Mouse (Mus musculus): ENCODE data around the gene Hagh. TPM values are rescaled to one million over a fixed set of nuclear protein-coding genes. Genes with fewer than 3 reads are reported as not detected.

The Hagh gene
- polyA plus RNA-seq, 1 experiment from 2014 or later = 28.3 TPM

DNA sequence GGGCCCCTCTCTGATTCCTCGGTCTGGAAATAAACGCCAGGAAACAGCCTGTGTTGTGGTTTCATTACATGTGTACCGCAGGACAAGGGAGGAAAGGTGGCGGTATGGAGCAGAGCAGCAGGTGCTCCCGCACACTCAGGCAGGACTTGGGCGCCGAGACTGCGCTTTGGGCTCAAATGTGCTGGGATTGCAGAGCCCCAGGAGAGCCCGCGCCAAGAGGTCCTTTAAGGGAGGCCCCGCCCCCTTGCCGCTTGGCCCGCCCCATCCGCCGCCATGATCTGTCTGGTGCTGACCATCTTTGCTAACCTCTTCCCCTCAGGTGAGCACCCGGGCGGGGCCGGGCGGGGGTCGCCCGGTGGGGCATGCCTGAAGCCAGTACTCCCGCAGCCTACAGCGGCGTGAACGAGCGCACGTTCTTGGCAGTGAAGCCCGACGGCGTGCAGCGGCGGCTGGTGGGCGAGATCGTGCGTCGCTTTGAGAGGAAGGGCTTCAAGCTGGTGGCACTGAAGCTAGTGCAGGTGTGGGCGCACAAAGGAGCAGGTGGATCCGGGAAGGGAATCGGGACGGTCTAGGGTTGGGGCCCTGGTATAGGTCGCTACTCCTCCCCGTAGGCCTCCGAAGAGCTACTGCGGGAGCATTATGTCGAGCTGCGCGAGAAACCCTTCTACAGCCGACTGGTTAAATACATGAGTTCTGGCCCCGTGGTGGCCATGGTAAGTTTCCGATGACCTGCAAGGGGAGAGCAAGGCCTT lies 56.5 kb downstream of the Hagh start, which contains the start of gene Nme3:
Gene Nme3 (plus strand): TSS at position 260 of the 752 bp plus-strand sequence.
- peak within 1 kb of the TSS; percentile 96 for H3K9ac ChIP-seq
- H3K36me3 ChIP-seq = peaks cover 64% of the 10 kb centered on the region
- H3K4me3 ChIP-seq = peak within 1 kb of the TSS; percentile 89
- H3K27me3 ChIP-seq = no peaks in the 10 kb centered on the region
- ATAC-seq (ENCODE audit: insufficient number of reproducible peaks, insufficient read depth, low FRiP score, low TSS enrichment, low read depth) = peak; percentile 67
- peak within 1 kb of the TSS; percentile 86 for H3K27ac ChIP-seq
- under 1% methylated on average over 50 of the region's 50 CpGs for WGBS
- H3K9me3 ChIP-seq = no peaks in the 10 kb centered on the region
- peaks cover 40% of the 10 kb centered on the region for H3K4me1 ChIP-seq
- peak within 1 kb of the TSS; percentile 98 for H3K4me2 ChIP-seq

DNA sequence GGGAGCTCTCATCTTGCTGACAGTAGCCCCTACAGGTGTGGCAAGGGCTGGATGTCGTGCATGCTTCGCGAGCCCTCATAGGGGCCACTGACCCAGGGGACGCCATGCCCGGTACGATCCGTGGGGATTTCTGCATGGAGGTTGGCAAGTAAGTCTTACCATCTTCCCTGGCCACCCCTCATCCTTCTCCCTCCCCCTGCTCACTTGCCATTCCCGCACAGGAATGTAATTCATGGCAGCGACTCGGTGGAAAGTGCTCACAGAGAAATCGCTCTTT lies 57.0 kb downstream of the Hagh start:
- H3K4me2 ChIP-seq = peak overlapping the region; percentile 98
- H3K9me3 ChIP-seq = no peaks in the 10 kb centered on the region
- H3K4me1 ChIP-seq = peaks cover 40% of the 10 kb centered on the region
- no peak for ATAC-seq (ENCODE audit: insufficient number of reproducible peaks, insufficient read depth, low FRiP score, low TSS enrichment, low read depth)
- H3K4me3 ChIP-seq = peak overlapping the region; percentile 89
- WGBS = 34% methylated on average over 11 of the region's 11 CpGs
- peak overlapping the region; percentile 86; the same call in 1 of the 2 replicates for H3K27ac ChIP-seq
- peak overlapping the region; percentile 96 for H3K9ac ChIP-seq
- no peaks in the 10 kb centered on the region for H3K27me3 ChIP-seq
- peaks cover 64% of the 10 kb centered on the region for H3K36me3 ChIP-seq

GRCm38 (mm10) chr17:24897600-24897999 lies 57.7 kb downstream of the Hagh start:
- Histone ChIP-seq H3K27ac (no peak overlapping the region), H3K4me3 (peak overlapping the region; percentile 8), H3K9ac (peak overlapping the region; percentile 96; the same call in 1 of the 2 replicates), H3K4me2 (peak overlapping the region; percentile 98), H3K4me1 (peaks cover 40% of the 10 kb centered on the region), H3K27me3 (no peaks in the 10 kb centered on the region), H3K36me3 (peaks cover 64% of the 10 kb centered on the region), H3K9me3 (no peaks in the 10 kb centered on the region)
- WGBS = 75% methylated on average over 4 of the region's 4 CpGs
- no peak for ATAC-seq (ENCODE audit: insufficient number of reproducible peaks, insufficient read depth, low FRiP score, low TSS enrichment, low read depth)

GRCm38 (mm10) chr17:24898041-24898854 lies 58.3 kb downstream of the Hagh start:
- ATAC-seq (ENCODE audit: insufficient number of reproducible peaks, insufficient read depth, low FRiP score, low TSS enrichment, low read depth) = no peak
- 71% methylated on average over 4 of the region's 4 CpGs for WGBS
- H3K4me3 ChIP-seq = peak overlapping the region; percentile 8
- peak overlapping the region; percentile 96; the same call in 1 of the 2 replicates for H3K9ac ChIP-seq
- H3K27me3 ChIP-seq = no peaks in the 10 kb centered on the region
- no peak overlapping the region for H3K4me2 ChIP-seq
- peaks cover 39% of the 10 kb centered on the region for H3K4me1 ChIP-seq
- H3K36me3 ChIP-seq = peaks cover 64% of the 10 kb centered on the region
- H3K9me3 ChIP-seq = no peaks in the 10 kb centered on the region
- H3K27ac ChIP-seq = no peak overlapping the region

DNA sequence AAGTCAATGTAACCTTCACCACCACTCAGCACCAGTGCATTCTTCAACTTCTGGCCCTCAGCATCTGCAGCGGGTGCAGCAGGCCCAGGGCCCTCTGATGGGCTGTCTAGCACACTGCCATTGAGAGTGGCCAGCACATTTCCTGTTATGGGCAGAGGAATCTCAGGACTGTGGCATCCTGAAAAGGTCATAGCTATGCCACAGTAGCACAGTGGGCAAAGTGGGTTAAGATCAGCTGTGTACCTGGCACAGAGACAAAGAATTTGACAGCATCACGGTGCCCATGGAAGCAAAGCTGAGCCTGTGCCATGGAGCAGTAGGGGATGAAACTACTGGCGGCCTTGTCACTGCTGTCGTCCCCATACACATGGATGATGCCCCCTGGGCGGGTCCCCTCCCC lies 59.2 kb downstream of the Hagh start:
- 80% methylated on average over 5 of the region's 5 CpGs for WGBS
- H3K27ac ChIP-seq = no peak overlapping the region
- no peaks in the 10 kb centered on the region for H3K27me3 ChIP-seq
- peaks cover 30% of the 10 kb centered on the region for H3K4me1 ChIP-seq
- no peak overlapping the region for H3K4me2 ChIP-seq
- no peak for ATAC-seq (ENCODE audit: insufficient number of reproducible peaks, insufficient read depth, low FRiP score, low TSS enrichment, low read depth)
- H3K36me3 ChIP-seq = peaks cover 68% of the 10 kb centered on the region
- H3K9ac ChIP-seq = no peak overlapping the region
- H3K9me3 ChIP-seq = no peaks in the 10 kb centered on the region
- H3K4me3 ChIP-seq = no peak overlapping the region

- no peaks in the 10 kb centered on the region for H3K27me3 ChIP-seq
- ATAC-seq (ENCODE audit: insufficient number of reproducible peaks, insufficient read depth, low FRiP score, low TSS enrichment, low read depth) = no peak
- no peaks in the 10 kb centered on the region for H3K9me3 ChIP-seq
- no peak overlapping the region for H3K4me3 ChIP-seq
- peaks cover 77% of the 10 kb centered on the region for H3K36me3 ChIP-seq
- peaks cover 26% of the 10 kb centered on the region for H3K4me1 ChIP-seq
- H3K27ac ChIP-seq = no peak overlapping the region
- no peak overlapping the region for H3K9ac ChIP-seq
- no peak overlapping the region for H3K4me2 ChIP-seq
- 90% methylated on average over 6 of the region's 6 CpGs for WGBS
These were observed 60.1 kb downstream of the Hagh start for GRCm38 (mm10) chr17:24900014-24900413.

- WGBS = 92% methylated on average over 5 of the region's 5 CpGs
- peaks cover 98% of the 10 kb centered on the region for H3K36me3 ChIP-seq
- ATAC-seq (ENCODE audit: insufficient number of reproducible peaks, insufficient read depth, low FRiP score, low TSS enrichment, low read depth) = no peak
These were observed 62.2 kb downstream of the Hagh start for GRCm38 (mm10) chr17:24902124-24902523.

GRCm38 (mm10) chr17:24902671-24903474 lies 62.9 kb downstream of the Hagh start:
- Histone ChIP-seq H3K36me3 (peaks cover 100% of the 10 kb centered on the region), H3K9ac (no peak overlapping the region), H3K4me3 (no peak overlapping the region), H3K27ac (no peak overlapping the region), H3K4me2 (no peak overlapping the region), H3K9me3 (no peaks in the 10 kb centered on the region), H3K27me3 (no peaks in the 10 kb centered on the region), H3K4me1 (peaks cover 3% of the 10 kb centered on the region)
- no peak for ATAC-seq (ENCODE audit: insufficient number of reproducible peaks, insufficient read depth, low FRiP score, low TSS enrichment, low read depth)
- 71% methylated on average over 9 of the region's 9 CpGs for WGBS

More at GRCm38 (mm10) chr17:24902124-24902523, 62.2 kb downstream of the Hagh start:
- H3K9ac ChIP-seq = no peak overlapping the region
- no peaks in the 10 kb centered on the region for H3K27me3 ChIP-seq
- H3K4me2 ChIP-seq = no peak overlapping the region
- H3K9me3 ChIP-seq = no peaks in the 10 kb centered on the region
- no peak overlapping the region for H3K4me3 ChIP-seq
- H3K4me1 ChIP-seq = peaks cover 11% of the 10 kb centered on the region
- no peak overlapping the region for H3K27ac ChIP-seq

- ATAC-seq (ENCODE audit: insufficient number of reproducible peaks, insufficient read depth, low FRiP score, low TSS enrichment, low read depth) = no peak
- H3K4me1 ChIP-seq = no peaks in the 10 kb centered on the region
- WGBS = 93% methylated on average over 9 of the region's 9 CpGs
These were observed 63.8 kb downstream of the Hagh start for GRCm38 (mm10) chr17:24903767-24904166.

DNA sequence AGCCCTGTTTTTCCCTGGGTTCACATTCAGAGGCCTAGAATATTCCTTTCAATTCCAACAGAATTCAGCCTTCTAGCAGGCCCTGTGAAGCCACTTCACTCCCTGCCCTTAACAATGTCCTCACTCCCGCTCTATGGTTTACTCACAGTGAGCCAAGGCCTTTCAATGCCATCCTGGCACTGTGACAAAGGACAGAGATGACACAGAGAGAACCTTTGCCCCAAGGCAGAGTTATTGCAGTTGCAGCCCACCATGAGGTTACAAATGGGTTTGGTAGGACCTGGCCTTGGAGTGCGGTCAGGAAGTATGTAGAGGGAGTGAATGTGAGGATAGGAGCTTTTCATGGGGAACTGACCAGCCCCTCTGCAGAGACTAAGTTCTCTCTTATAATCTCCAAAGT lies 67.6 kb downstream of the Hagh start:
- no peak for ATAC-seq (ENCODE audit: insufficient number of reproducible peaks, insufficient read depth, low FRiP score, low TSS enrichment, low read depth)
- H3K36me3 ChIP-seq = peaks cover 100% of the 10 kb centered on the region
- WGBS = 95% methylated on average over 2 of the region's 2 CpGs

More at GRCm38 (mm10) chr17:24903767-24904166, 63.8 kb downstream of the Hagh start:
- no peaks in the 10 kb centered on the region for H3K9me3 ChIP-seq
- no peak overlapping the region for H3K4me3 ChIP-seq
- no peak overlapping the region for H3K27ac ChIP-seq
- no peak overlapping the region for H3K4me2 ChIP-seq
- peaks cover 100% of the 10 kb centered on the region for H3K36me3 ChIP-seq
- no peak overlapping the region for H3K9ac ChIP-seq
- no peaks in the 10 kb centered on the region for H3K27me3 ChIP-seq

DNA sequence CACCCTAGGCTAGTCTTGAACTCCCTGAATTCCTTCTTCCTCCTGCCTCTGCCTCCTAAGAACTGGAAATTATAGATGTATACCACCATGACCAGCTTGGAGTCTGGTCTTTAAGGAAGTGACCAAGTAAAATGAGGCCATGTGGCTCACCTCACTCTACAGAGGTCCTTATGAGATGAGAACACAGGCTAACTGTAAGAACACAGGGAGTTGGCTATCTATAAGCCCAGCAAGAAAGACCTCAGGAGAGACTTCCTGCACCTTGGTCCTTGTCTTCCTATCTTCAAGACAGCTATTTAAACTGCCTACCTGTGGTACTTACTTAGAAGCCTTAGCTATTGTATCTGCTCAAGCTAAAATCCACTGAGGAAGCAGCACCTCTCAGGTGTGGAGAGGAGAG lies 74.0 kb downstream of the Hagh start:
- no peak for ATAC-seq (ENCODE audit: insufficient number of reproducible peaks, insufficient read depth, low FRiP score, low TSS enrichment, low read depth)
- Histone ChIP-seq H3K4me2 (no peak overlapping the region), H3K27me3 (no peaks in the 10 kb centered on the region), H3K27ac (no peak overlapping the region), H3K9me3 (no peaks in the 10 kb centered on the region), H3K9ac (no peak overlapping the region), H3K36me3 (peaks cover 98% of the 10 kb centered on the region), H3K4me3 (no peak overlapping the region), H3K4me1 (no peaks in the 10 kb centered on the region)

More for the DNA sequence above, 67.6 kb downstream of the Hagh start:
- no peak overlapping the region for H3K9ac ChIP-seq
- H3K9me3 ChIP-seq = no peaks in the 10 kb centered on the region
- no peak overlapping the region for H3K4me2 ChIP-seq
- no peak overlapping the region for H3K27ac ChIP-seq
- H3K4me1 ChIP-seq = no peaks in the 10 kb centered on the region
- H3K4me3 ChIP-seq = no peak overlapping the region
- H3K27me3 ChIP-seq = no peaks in the 10 kb centered on the region
